Mouse (Mus musculus): ENCODE results near the gene Apba2. TPM values are rescaled to one million over a fixed set of nuclear protein-coding genes. Genes with fewer than 3 reads are reported as not detected.
A peak's percentile ranks its signal among the peaks of the same experiment; 100 is the strongest.

Apba2 gene
- polyA plus RNA-seq (2012; rRNA removed) = 1.3 and 1.8 TPM in 2 replicates

- Histone ChIP-seq H3K4me3 (replicated peaks; ENCODE audit: extremely low read depth, low read depth, low read length) (no peak within 1 kb of the TSS), H3K4me1 (ENCODE audit: control insufficient read depth, insufficient read depth, low read length) (no peaks in the 10 kb centered on the region)
- 2% methylated on average over 82 of the region's 96 CpGs for WGBS
- DNase-seq = no peak
- TF ChIP-seq POLR2A (IDR thresholded peaks at IDR 0.05; ENCODE audit: borderline replicate concordance, extremely low read depth, low read depth, low read length) = no peak
Observed at GRCm38 (mm10) chr7:64501536-64502270, at the start of gene Apba2. Gene Apba2, plus strand, starts transcription at chr7:64501706.

GRCm38 (mm10) chr7:64451861-64452382, 49.6 kb upstream of the Apba2 start:
- Histone ChIP-seq H3K4me3 (replicated peaks; ENCODE audit: extremely low read depth, low read depth, low read length) (no peak overlapping the region), H3K4me1 (ENCODE audit: control insufficient read depth, insufficient read depth, low read length) (no peaks in the 10 kb centered on the region)
- 66% methylated on average over 5 of the region's 5 CpGs for WGBS
- no peak for TF ChIP-seq POLR2A (IDR thresholded peaks at IDR 0.05; ENCODE audit: borderline replicate concordance, extremely low read depth, low read depth, low read length)
- TF ChIP-seq CTCF (IDR thresholded peaks at IDR 0.05; ENCODE audit: insufficient read depth, low read length) = no peak
- no peak for DNase-seq

DNA sequence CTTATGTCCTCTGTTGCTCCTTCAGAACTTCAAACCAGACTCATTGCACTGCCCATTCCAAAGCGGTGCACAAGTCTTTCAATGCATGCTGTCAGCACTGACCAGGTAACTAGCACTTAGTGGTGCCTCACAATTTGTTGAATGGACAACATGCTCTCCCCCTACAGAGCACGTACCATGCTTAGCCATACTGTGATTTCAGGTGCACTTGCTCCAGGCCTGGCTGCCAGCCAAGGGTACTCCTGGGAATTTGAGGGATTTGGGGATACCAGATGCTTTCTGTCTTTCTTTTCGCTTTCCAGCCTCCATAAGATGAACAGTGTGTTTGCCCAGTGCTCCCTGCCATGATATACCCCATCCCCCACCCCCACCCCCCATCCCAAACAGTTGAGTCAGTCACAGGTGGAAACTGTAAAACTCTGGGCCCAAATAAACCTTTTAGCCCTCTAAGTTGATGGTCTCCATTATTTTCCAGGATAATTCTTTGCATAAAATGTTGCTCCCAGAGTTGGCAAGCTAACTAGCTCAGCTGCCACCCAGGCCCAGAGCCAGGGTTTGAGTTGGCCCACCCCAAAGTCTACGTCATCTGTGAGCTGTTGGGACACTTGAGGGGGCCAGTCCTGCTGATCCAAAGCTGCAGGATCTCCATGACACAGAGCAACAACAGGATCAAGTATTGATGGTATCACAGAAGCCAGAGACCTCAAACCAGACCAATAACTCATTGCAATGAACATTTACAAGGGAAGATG, 48.9 kb upstream of the Apba2 start:
- DNase-seq = no peak
- no peak for TF ChIP-seq CTCF (IDR thresholded peaks at IDR 0.05; ENCODE audit: insufficient read depth, low read length)
- Histone ChIP-seq H3K4me3 (replicated peaks; ENCODE audit: extremely low read depth, low read depth, low read length) (no peak overlapping the region), H3K4me1 (ENCODE audit: control insufficient read depth, insufficient read depth, low read length) (no peaks in the 10 kb centered on the region)
- 64% methylated on average over 4 of the region's 4 CpGs for WGBS

DNA sequence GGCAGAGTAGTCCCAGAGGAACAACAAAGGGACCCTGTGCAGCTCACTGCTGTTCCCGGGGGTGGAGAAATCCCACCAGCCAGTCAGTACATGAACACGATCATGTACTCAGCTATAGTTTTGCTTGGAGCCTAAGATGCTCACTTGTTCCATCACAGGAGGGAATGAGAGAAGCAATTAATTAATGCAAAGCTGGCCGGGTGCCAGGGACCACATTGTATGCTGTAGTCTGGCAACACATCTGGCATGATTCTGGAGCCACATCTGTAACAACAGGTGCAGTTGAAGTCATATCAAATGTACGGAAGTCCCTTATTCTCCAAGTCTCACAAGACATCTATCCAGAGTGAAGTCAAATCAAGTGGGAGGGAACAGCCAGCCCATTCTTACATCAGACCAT, 45.3 kb upstream of the Apba2 start:
- no peak for DNase-seq
- Histone ChIP-seq H3K4me1 (ENCODE audit: control insufficient read depth, insufficient read depth, low read length) (no peaks in the 10 kb centered on the region), H3K4me3 (replicated peaks; ENCODE audit: extremely low read depth, low read depth, low read length) (no peak overlapping the region)
- WGBS = 78% methylated on average over 4 of the region's 4 CpGs
- TF ChIP-seq POLR2A (IDR thresholded peaks at IDR 0.05; ENCODE audit: borderline replicate concordance, extremely low read depth, low read depth, low read length) (no peak), CTCF (IDR thresholded peaks at IDR 0.05; ENCODE audit: insufficient read depth, low read length) (no peak)

DNA sequence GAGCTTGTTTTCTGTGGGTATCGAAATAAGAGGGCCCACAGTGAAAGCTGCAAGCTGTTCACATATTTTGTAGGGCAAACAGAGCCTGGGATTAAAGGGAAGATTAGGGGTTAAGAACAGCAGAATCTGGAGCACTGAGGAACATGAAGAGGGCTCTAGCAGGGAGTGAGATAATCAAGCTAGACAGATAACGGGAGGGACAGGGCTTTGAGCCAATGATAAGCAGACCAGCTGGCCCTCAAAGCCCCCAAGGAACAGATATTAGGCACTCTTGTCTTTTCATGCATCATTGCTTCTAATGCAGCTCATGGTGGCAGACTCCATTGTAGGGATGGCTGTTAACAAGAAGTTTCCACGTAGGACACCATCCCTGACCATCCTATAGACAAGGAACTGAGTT, 44.8 kb upstream of the Apba2 start:
- 71% methylated on average over 3 of the region's 3 CpGs for WGBS
- no peaks in the 10 kb centered on the region for H3K4me1 ChIP-seq (ENCODE audit: control insufficient read depth, insufficient read depth, low read length)
- DNase-seq = no peak
- TF ChIP-seq CTCF (IDR thresholded peaks at IDR 0.05; ENCODE audit: insufficient read depth, low read length) (no peak), POLR2A (IDR thresholded peaks at IDR 0.05; ENCODE audit: borderline replicate concordance, extremely low read depth, low read depth, low read length) (no peak)
- no peak overlapping the region for H3K4me3 ChIP-seq (replicated peaks; ENCODE audit: extremely low read depth, low read depth, low read length)

DNA sequence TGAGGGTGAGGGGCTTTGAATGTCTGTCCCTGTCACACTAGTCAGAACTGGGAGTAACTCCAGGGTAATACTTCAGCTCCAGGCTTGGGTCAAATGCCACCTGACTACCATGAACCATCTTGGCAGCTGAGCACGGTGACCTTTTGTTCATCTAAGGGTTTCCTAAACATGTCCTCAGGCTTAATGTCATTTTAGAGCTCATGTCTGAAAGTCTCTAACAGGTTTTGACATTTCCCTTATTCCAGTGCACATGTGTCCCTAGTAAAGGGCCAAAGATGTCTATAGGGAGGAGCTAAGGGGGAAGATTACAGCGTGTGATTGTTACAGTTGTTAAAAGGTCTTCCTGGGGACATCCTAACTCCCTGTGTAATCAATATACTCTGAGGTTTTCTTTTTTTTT, 43.7 kb upstream of the Apba2 start:
- H3K4me3 ChIP-seq (replicated peaks; ENCODE audit: extremely low read depth, low read depth, low read length) = no peak overlapping the region
- WGBS = 86% methylated on average over 2 of the region's 2 CpGs
- TF ChIP-seq CTCF (IDR thresholded peaks at IDR 0.05; ENCODE audit: insufficient read depth, low read length) = no peak
- TF ChIP-seq POLR2A (IDR thresholded peaks at IDR 0.05; ENCODE audit: borderline replicate concordance, extremely low read depth, low read depth, low read length) = no peak
- no peaks in the 10 kb centered on the region for H3K4me1 ChIP-seq (ENCODE audit: control insufficient read depth, insufficient read depth, low read length)
- no peak for DNase-seq

DNA sequence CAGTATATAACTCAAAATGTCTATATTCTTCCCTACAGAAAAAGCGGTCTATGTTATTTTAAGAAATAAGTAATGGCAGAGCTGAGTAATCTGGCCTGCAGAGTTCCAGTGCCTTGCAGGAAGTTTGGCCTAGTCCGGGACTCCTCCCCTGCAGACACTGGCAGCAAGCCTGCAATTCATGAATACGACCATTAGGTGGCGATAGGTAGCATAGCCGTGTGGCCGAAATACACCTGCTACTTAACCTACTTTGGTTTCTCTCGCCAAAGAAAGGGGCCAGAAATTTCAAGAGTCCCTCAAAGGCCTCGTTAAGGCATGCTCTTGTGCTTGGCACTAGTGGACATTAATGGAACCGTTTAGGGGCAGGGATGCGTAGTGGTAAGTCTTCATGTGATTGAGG, 4.1 kb upstream of the Apba2 start:
- TF ChIP-seq CTCF (IDR thresholded peaks at IDR 0.05; ENCODE audit: insufficient read depth, low read length) = 0 out of 2 replicates have a peak, but pooled peaks have one; percentile 3
- TF ChIP-seq POLR2A (IDR thresholded peaks at IDR 0.05; ENCODE audit: borderline replicate concordance, extremely low read depth, low read depth, low read length) = no peak
- no peak for DNase-seq
- Histone ChIP-seq H3K4me1 (ENCODE audit: control insufficient read depth, insufficient read depth, low read length) (no peaks in the 10 kb centered on the region), H3K4me3 (replicated peaks; ENCODE audit: extremely low read depth, low read depth, low read length) (no peak overlapping the region)
- 43% methylated on average over 10 of the region's 10 CpGs for WGBS

GRCm38 (mm10) chr7:64502271-64503180, 1.0 kb downstream of the Apba2 start:
- no peak for TF ChIP-seq CTCF (IDR thresholded peaks at IDR 0.05; ENCODE audit: insufficient read depth, low read length)
- TF ChIP-seq POLR2A (IDR thresholded peaks at IDR 0.05; ENCODE audit: borderline replicate concordance, extremely low read depth, low read depth, low read length) = no peak
- Histone ChIP-seq H3K4me1 (ENCODE audit: control insufficient read depth, insufficient read depth, low read length) (no peaks in the 10 kb centered on the region), H3K4me3 (replicated peaks; ENCODE audit: extremely low read depth, low read depth, low read length) (no peak overlapping the region)
- DNase-seq = no peak
- 6% methylated on average over 47 of the region's 47 CpGs for WGBS

DNA sequence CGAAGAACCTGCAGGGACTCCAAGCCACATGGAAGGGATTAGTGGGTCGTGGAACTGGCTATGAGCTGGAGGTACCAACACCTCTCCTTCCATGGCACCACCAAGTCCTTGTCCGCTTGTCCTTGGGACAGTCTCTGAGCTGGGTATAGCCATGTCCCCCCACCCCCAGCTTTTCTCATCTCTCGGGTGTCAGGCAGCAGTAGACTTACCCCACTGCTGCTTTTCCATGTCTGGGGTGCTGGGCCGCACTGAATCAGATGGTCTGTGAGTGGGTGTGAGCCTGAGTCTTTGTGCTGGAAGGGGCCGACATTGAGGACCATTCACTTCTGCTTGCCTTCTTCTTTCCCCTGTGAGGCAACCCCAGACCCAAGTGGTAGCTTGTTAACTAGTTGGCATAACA, 2.1 kb downstream of the Apba2 start:
- no peak overlapping the region for H3K4me3 ChIP-seq (replicated peaks; ENCODE audit: extremely low read depth, low read depth, low read length)
- WGBS = 75% methylated on average over 6 of the region's 6 CpGs
- no peak for TF ChIP-seq POLR2A (IDR thresholded peaks at IDR 0.05; ENCODE audit: borderline replicate concordance, extremely low read depth, low read depth, low read length)
- no peak for TF ChIP-seq CTCF (IDR thresholded peaks at IDR 0.05; ENCODE audit: insufficient read depth, low read length)
- DNase-seq = no peak
- H3K4me1 ChIP-seq (ENCODE audit: control insufficient read depth, insufficient read depth, low read length) = no peaks in the 10 kb centered on the region

Measured in lung, adult 2 months (tissue).